19 mouse cellular contexts compared by ENCODE assay signal in the genomic region with DNA sequence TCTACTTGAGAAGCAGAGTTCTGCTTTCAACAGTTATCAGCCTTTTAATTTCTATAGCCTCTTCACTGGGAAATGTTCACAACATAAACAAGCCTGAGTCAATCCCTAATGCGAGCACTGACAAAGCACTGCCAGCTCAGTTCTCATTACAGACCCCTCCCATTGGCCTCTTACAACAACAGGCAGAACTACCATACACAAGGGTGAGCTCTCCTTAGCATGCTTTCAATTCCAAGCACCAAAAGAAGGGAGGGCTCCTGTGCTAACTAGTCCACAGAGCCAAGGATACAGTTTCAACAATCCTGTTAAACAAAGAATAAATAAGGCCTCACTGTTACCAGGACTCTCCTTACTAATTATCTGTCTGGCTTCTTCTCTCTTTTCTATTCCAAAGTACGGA. TPM values are rescaled to one million over a fixed set of nuclear protein-coding genes. Genes with fewer than 3 reads are reported as not detected.
A peak's percentile ranks its signal among the peaks of the same experiment; 100 is the strongest.
DNase-seq lines count a peak whose midpoint lies in the region; ATAC-seq and TF ChIP-seq lines count a peak whose summit lies in the region.
"Had no signal": no experiment of that assay in that cellular context is flagged by ENCODE, and none has a peak within 500 bp of the region (broad histone marks: within the 10 kb centered on the region; RNA-seq: fewer than 3 reads in every experiment).

No protein-coding gene starts in this region.

- no peaks in the 10 kb centered on the region for H3K27me3 ChIP-seq in forebrain, embryonic 11.5 days (ENCODE audit: control insufficient read depth, insufficient read depth, low read length)
- no peaks in the 10 kb centered on the region for H3K27me3 ChIP-seq in forebrain, embryonic 10.5 days (ENCODE audit: poor library complexity, severe bottlenecking)
- no peaks in the 10 kb centered on the region for H3K27me3 ChIP-seq in kidney, embryonic 15.5 days
- H3K27me3 ChIP-seq in thymus, adult 2 months (ENCODE audit: control insufficient read depth, insufficient read depth, low read length) = no peaks in the 10 kb centered on the region
- H3K27me3 ChIP-seq in midbrain, embryonic 13.5 days = no peaks in the 10 kb centered on the region
- H3K27me3 ChIP-seq: heart, embryonic 13.5 days had no signal

- no peaks in the 10 kb centered on the region for H3K9me3 ChIP-seq in forebrain, embryonic 11.5 days (ENCODE audit: control insufficient read depth, low read length)
- no peaks in the 10 kb centered on the region for H3K9me3 ChIP-seq in forebrain, embryonic 10.5 days
- no peaks in the 10 kb centered on the region for H3K9me3 ChIP-seq in kidney, embryonic 15.5 days (replicated peaks)
- no peaks in the 10 kb centered on the region for H3K9me3 ChIP-seq in midbrain, embryonic 13.5 days
- H3K9me3 ChIP-seq: G1E; heart, embryonic 13.5 days had no signal

- no peak for TF ChIP-seq CTCF in thymus, adult 2 months (IDR thresholded peaks at IDR 0.05; ENCODE audit: borderline replicate concordance, control insufficient read depth, extremely low read depth, insufficient read depth, low read length, poor library complexity)

- WGBS in forebrain, embryonic 11.5 days = 30% methylated on average over 2 of the region's 2 CpGs
- WGBS in forebrain, embryonic 10.5 days = 46% methylated on average over 2 of the region's 2 CpGs
- WGBS in kidney, embryonic 15.5 days = 51% methylated on average over 2 of the region's 2 CpGs
- WGBS in thymus, adult 2 months = 93% methylated on average over 2 of the region's 2 CpGs
- 46% methylated on average over 2 of the region's 2 CpGs for WGBS in midbrain, embryonic 13.5 days

- ATAC-seq in forebrain, embryonic 11.5 days (replicated peaks; ENCODE audit: low FRiP score) = 0 out of 2 replicates have a peak, but pooled peaks have one; percentile 56
- ATAC-seq in kidney, embryonic 15.5 days (replicated peaks; ENCODE audit: low FRiP score) = peak; percentile 63
- ATAC-seq in midbrain, embryonic 13.5 days = no peak
- ATAC-seq: forebrain, postnatal 0 days; intestine, embryonic 16.5 days had no signal

- no peak for TF ChIP-seq POLR2A in thymus, adult 2 months (IDR thresholded peaks at IDR 0.05; ENCODE audit: control insufficient read depth, extremely low read depth, insufficient read depth, low read length, poor library complexity)

- no peaks in the 10 kb centered on the region for H3K4me1 ChIP-seq in forebrain, embryonic 11.5 days (replicated peaks; ENCODE audit: control insufficient read depth, insufficient read depth, low read length)
- H3K4me1 ChIP-seq in forebrain, embryonic 10.5 days = peaks cover 14% of the 10 kb centered on the region
- peaks cover 21% of the 10 kb centered on the region for H3K4me1 ChIP-seq in kidney, embryonic 15.5 days
- no peaks in the 10 kb centered on the region for H3K4me1 ChIP-seq in thymus, adult 2 months (replicated peaks; ENCODE audit: control insufficient read depth, insufficient read depth, low read length)
- no peaks in the 10 kb centered on the region; the same call in 1 of the 2 replicates for H3K4me1 ChIP-seq in midbrain, embryonic 13.5 days (replicated peaks)

- H3K4me2 ChIP-seq in forebrain, embryonic 11.5 days (ENCODE audit: low read depth, low read length, severe bottlenecking) = no peak overlapping the region
- no peak overlapping the region for H3K4me2 ChIP-seq in kidney, embryonic 15.5 days
- no peak overlapping the region for H3K4me2 ChIP-seq in midbrain, embryonic 13.5 days (replicated peaks)
- H3K4me2 ChIP-seq: heart, embryonic 13.5 days; hindbrain, embryonic 14.5 days; liver, embryonic 11.5 days had no signal

- H3K36me3 ChIP-seq in forebrain, embryonic 11.5 days (ENCODE audit: control insufficient read depth, insufficient read depth, low read length) = no peaks in the 10 kb centered on the region; the same call in 1 of the 2 replicates
- H3K36me3 ChIP-seq in forebrain, embryonic 10.5 days (replicated peaks) = peaks cover 51% of the 10 kb centered on the region
- H3K36me3 ChIP-seq in kidney, embryonic 15.5 days = peaks cover 18% of the 10 kb centered on the region
- no peaks in the 10 kb centered on the region for H3K36me3 ChIP-seq in thymus, adult 2 months (ENCODE audit: control insufficient read depth, insufficient read depth, low read length)
- 0 out of 2 replicates have a peak, but pooled peaks cover 5% of the 10 kb centered on the region for H3K36me3 ChIP-seq in midbrain, embryonic 13.5 days

- H3K4me3 ChIP-seq in forebrain, embryonic 11.5 days (ENCODE audit: low read depth, low read length) = no peak overlapping the region
- no peak overlapping the region for H3K4me3 ChIP-seq in forebrain, embryonic 10.5 days
- H3K4me3 ChIP-seq in kidney, embryonic 15.5 days (replicated peaks) = no peak overlapping the region
- no peak overlapping the region for H3K4me3 ChIP-seq in thymus, adult 2 months (ENCODE audit: control insufficient read depth, insufficient read depth, low read length)
- H3K4me3 ChIP-seq in midbrain, embryonic 13.5 days (replicated peaks) = no peak overlapping the region
- H3K4me3 ChIP-seq: erythroblast, embryonic 14.5 days; heart, embryonic 13.5 days had no signal

- H3K9ac ChIP-seq in forebrain, embryonic 11.5 days (ENCODE audit: low read length) = no peak overlapping the region
- H3K9ac ChIP-seq in kidney, embryonic 15.5 days = no peak overlapping the region
- H3K9ac ChIP-seq in midbrain, embryonic 13.5 days (replicated peaks) = no peak overlapping the region
- H3K9ac ChIP-seq: forebrain, postnatal 0 days; heart, embryonic 13.5 days; hindbrain, embryonic 14.5 days had no signal

- DNase-seq in forebrain, embryonic 11.5 days (ENCODE audit: low spot score) = no peak
- DNase-seq in forebrain, embryonic 10.5 days (ENCODE audit: extremely low spot score, low spot score) = no peak
- no peak for DNase-seq in kidney, adult 9 months
- DNase-seq in Muller cell, postnatal 12 days (ENCODE audit: inconsistent ontology term) = peak; percentile 56
- peak; percentile 3 for DNase-seq in lung, postnatal 10 days
- no peak for DNase-seq in thymus, adult 2 months
- DNase-seq: adrenal gland, postnatal 36 days; cerebellum, adult 18-20 months; cerebellum, postnatal 25 days; forebrain, postnatal 0 days; thymus, adult 18-20 months had no signal

- no peak overlapping the region for H3K27ac ChIP-seq in forebrain, embryonic 11.5 days (ENCODE audit: low read depth, low read length)
- H3K27ac ChIP-seq in forebrain, embryonic 10.5 days = no peak overlapping the region
- H3K27ac ChIP-seq in kidney, embryonic 15.5 days = peak overlapping the region; percentile 66
- H3K27ac ChIP-seq in thymus, adult 2 months (ENCODE audit: control insufficient read depth, insufficient read depth, low read length) = no peak overlapping the region
- H3K27ac ChIP-seq in midbrain, embryonic 13.5 days = no peak overlapping the region
- H3K27ac ChIP-seq: heart, embryonic 13.5 days; hindbrain, embryonic 14.5 days had no signal

RNA-seq across cellular contexts. Expression of a gene that starts 24.4 kb away (rescaled TPM):
- 53.3 and 54.2 TPM in 2 replicates for polyA plus RNA-seq in forebrain, embryonic 11.5 days (2014; fragmentation: Nextera tagmentation; extraction: Ambion mirVana)
- polyA plus RNA-seq in forebrain, embryonic 10.5 days (2016; fragmentation: Nextera tagmentation; extraction: Ambion mirVana) = 49.2 and 51.4 TPM in 2 replicates
- polyA plus RNA-seq in kidney, embryonic 15.5 days (2015; fragmentation: Nextera tagmentation; extraction: Ambion mirVana) = 64.0 and 64.2 TPM in 2 replicates
- polyA plus RNA-seq in thymus, adult 2 months (2012; rRNA removed) = 1.1 and 1.6 TPM in 2 replicates
- polyA plus RNA-seq in midbrain, embryonic 13.5 days (2015; fragmentation: Nextera tagmentation; extraction: Ambion mirVana) = 24.2 and 25.4 TPM in 2 replicates

Comparison
In these comparisons a context has a peak if more than half of its experiments do, and no peak if none do; other contexts are left out.
1. DNase-seq: peak in Muller cell, postnatal 12 days (single experiment) and lung, postnatal 10 days (single experiment); none in forebrain, embryonic 11.5 days (single experiment), forebrain, embryonic 10.5 days (single experiment), kidney, adult 9 months (single experiment) and thymus, adult 2 months (single experiment).